Mouse (Mus musculus): ENCODE results near the gene Gm42791.
A peak's percentile ranks its signal among the peaks of the same experiment; 100 is the strongest.

Gm42791 gene

DNA sequence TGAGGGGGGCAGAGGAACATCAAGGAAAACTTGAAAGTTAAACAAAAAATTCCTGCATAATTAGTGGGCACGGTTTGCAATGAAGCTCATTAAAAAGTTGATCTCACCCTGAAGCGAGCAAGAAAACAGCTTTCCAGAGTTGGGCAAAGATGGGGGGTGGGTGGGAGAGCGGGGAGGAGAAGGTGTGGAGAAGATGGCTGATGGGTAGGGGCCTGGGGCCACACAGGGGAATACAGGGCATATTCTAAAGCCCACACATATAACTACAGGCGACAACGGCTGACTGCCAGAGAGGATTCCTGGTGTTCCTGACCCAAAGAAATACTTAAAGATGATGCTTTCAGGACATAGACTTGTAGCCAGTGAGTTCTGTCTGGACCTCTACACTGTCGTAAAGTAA, 131.5 kb downstream of the Gm42791 start:
- no peak for DNase-seq

DNA sequence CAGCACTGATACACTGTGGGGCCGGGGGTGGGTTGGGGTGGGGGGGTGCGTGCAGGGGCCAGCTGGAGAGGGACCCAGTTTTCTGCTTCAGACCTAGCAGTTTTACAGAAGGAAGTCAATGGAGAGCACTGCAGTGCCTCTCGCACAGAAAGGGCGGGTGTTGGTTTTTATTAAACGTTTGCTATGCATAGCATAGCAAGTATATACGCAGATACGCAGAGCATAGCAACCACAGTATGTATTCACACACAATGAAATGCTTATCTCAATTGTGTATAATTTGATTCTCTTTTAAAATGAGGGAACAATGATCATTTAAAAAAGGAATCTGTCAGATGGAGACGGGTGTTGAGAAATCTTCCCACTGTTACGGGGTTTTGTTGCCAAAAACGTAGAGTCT, 132.1 kb downstream of the Gm42791 start:
- no peak for DNase-seq

GRCm38 (mm10) chr5:148862136-148862535, 132.8 kb downstream of the Gm42791 start:
- peak; percentile 33 for DNase-seq

DNA sequence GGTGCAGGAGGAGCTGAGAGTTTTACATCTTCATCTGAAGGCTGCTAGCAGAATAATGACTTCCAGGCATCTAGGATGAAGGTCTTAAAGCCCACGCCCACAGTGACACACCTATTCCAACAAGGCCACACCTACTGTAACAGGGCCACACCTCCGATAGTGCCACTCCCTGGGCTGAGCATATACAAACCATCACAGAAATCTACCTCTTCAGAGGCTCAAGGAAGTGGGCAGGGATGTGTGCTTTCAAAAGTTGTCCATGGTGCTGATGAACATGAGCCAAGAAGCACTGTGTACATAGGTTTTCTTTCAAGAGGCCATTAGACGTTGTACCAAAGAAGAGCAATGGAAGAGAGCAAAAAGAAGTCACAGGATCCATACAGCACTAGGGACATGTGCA, 137.4 kb downstream of the Gm42791 start:
- DNase-seq = no peak

DNA sequence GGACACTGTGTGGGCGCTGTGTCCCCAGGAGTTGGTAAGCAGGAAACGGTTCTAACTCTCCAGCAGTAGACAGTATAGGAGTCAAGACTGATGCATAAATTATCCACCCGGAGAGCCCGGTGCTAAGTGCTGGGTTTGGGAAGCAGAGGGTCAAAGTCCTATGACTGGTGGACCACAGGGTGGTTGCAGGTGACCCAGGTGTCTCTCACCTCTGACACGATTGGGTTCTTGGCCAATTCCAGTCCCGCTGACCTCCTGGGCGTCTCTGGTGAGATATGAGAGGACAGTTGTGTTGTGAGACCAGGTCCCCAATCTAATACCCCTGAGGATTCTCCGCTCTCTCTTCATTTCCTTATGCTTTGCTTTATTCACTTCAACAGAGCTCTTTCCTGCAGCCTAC, 139.9 kb downstream of the Gm42791 start:
- DNase-seq = no peak

DNA sequence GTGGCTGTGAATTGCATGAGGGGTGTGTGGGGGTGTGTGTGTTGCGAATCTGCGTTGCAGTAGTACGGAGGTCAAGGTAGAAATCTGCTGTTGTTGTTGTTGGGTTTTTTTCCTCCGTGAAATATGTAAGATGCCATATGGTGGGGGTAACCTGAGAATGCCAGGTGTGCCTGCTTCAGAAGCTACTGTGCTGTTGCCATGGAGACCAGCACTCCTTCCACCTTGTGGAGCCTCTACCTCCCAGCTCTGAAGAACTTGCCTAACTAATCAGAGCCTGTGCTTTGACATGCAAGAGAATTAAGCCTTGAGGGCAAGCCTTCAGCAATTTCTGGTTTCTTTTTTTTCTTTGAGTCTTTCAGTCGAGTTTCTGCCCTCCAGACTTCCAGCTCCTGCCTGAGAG, 140.8 kb downstream of the Gm42791 start:
- peak; percentile 30 for DNase-seq

GRCm38 (mm10) chr5:148849516-148849915, 145.4 kb downstream of the Gm42791 start:
- DNase-seq = no peak

GRCm38 (mm10) chr5:148847032-148847431, 147.9 kb downstream of the Gm42791 start:
- DNase-seq = no peak
